Mouse (Mus musculus): ENCODE data around the gene Gxylt1. TPM values are rescaled to one million over a fixed set of nuclear protein-coding genes. Genes with fewer than 3 reads are reported as not detected.
"Not testable (repeated sequence)": the region's sequence is repeated elsewhere in the genome, so short reads cannot be mapped to it uniquely, and the experiment has no call there.

The Gxylt1 gene
- polyA plus RNA-seq, 1 experiment from 2014 or later: 21.7 TPM

DNA sequence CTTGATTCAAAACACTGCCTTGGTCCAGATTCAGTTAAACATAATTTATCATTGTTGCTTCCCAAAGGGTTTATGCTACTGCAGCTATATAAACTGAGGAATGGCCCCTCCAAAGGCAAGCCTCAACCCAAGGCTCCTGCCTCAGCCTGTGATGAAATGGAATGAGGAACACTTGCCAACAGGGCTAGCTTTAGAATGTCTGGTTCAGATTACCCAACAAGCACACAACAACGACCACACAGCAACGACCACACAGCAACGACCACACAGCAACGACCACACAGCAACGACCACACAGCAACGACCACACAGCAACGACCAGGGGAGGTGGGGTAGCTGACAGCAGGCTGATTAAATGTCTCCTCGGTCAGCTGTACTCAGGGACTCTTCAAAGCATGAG lies 15.0 kb downstream of the Gxylt1 start:
- DNase-seq (ENCODE audit: low spot score) (no peak), ATAC-seq (replicated peaks; ENCODE audit: low FRiP score) (no peak)
- Histone ChIP-seq H3K9ac (ENCODE audit: low read length) (no peak overlapping the region), H3K36me3 (ENCODE audit: control insufficient read depth, insufficient read depth, low read length) (no peaks in the 10 kb centered on the region; the same call in 1 of the 2 replicates), H3K4me2 (ENCODE audit: low read depth, low read length, severe bottlenecking) (no peak overlapping the region), H3K4me3 (ENCODE audit: low read depth, low read length) (no peak overlapping the region), H3K27me3 (ENCODE audit: control insufficient read depth, insufficient read depth, low read length) (no peaks in the 10 kb centered on the region), H3K9me3 (ENCODE audit: control insufficient read depth, low read length) (no peaks in the 10 kb centered on the region), H3K4me1 (replicated peaks; ENCODE audit: control insufficient read depth, insufficient read depth, low read length) (no peaks in the 10 kb centered on the region), H3K27ac (ENCODE audit: low read depth, low read length) (no peak overlapping the region)
- WGBS: 86% methylated on average over 8 of the region's 8 CpGs

DNA sequence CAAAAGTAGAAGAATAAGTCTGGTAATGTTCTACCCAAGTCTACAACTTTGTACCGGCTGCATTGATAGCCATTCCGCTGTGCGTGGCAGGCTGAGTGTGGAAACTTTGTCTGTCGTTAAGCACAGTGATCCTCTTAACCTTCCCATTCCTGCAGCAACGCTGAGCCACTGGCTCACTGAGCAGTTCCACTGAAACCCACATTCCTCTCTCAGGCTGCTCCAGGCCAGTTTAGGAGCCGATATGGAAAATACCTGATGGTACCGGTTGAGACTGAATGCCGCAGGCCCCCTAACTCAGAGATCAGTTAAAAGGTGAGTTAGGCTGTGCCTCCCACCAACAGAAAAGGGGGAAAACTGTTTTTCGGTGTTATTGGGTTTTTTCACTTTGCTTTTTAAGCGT lies 19.7 kb downstream of the Gxylt1 start:
- ATAC-seq (replicated peaks; ENCODE audit: low FRiP score): no peak
- H3K4me3 ChIP-seq (ENCODE audit: low read depth, low read length): no peak overlapping the region
- H3K27ac ChIP-seq (ENCODE audit: low read depth, low read length): no peak overlapping the region
- peaks cover 2% of the 10 kb centered on the region; the same call in 1 of the 2 replicates for H3K36me3 ChIP-seq (ENCODE audit: control insufficient read depth, insufficient read depth, low read length)
- H3K9ac ChIP-seq (ENCODE audit: low read length): no peak overlapping the region
- H3K4me1 ChIP-seq (replicated peaks; ENCODE audit: control insufficient read depth, insufficient read depth, low read length): no peaks in the 10 kb centered on the region
- 82% methylated on average over 10 of the region's 10 CpGs for WGBS
- H3K9me3 ChIP-seq (ENCODE audit: control insufficient read depth, low read length): no peaks in the 10 kb centered on the region
- no peak overlapping the region for H3K4me2 ChIP-seq (ENCODE audit: low read depth, low read length, severe bottlenecking)
- H3K27me3 ChIP-seq (ENCODE audit: control insufficient read depth, insufficient read depth, low read length): no peaks in the 10 kb centered on the region
- DNase-seq (ENCODE audit: low spot score): no peak

DNA sequence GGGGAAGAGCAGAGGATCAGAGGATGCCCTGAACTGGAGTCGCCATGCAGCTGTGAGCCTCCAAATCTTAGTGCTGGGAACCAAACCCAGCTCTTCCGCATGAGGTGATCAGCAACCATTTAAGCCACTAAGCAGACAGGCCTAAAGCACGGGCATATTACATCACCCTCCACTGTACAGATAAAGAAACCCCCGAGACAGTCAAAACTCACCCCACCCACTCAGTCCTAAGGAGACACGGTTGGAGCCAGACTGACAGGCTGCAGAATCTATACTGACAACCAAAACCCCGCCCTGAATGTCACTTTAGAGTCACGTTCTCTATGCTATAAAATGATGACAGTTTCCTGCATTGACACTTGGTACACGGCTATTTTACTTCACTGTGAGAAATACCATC lies 21.8 kb downstream of the Gxylt1 start:
- WGBS: 91% methylated on average over 8 of the region's 8 CpGs
- Histone ChIP-seq H3K9ac (ENCODE audit: low read length) (no peak overlapping the region), H3K4me2 (ENCODE audit: low read depth, low read length, severe bottlenecking) (no peak overlapping the region), H3K27ac (ENCODE audit: low read depth, low read length) (no peak overlapping the region), H3K4me1 (replicated peaks; ENCODE audit: control insufficient read depth, insufficient read depth, low read length) (no peaks in the 10 kb centered on the region), H3K27me3 (ENCODE audit: control insufficient read depth, insufficient read depth, low read length) (no peaks in the 10 kb centered on the region), H3K36me3 (ENCODE audit: control insufficient read depth, insufficient read depth, low read length) (peaks cover 2% of the 10 kb centered on the region; the same call in 1 of the 2 replicates), H3K4me3 (ENCODE audit: low read depth, low read length) (no peak overlapping the region), H3K9me3 (ENCODE audit: control insufficient read depth, low read length) (no peaks in the 10 kb centered on the region)
- ATAC-seq (replicated peaks; ENCODE audit: low FRiP score) (no peak), DNase-seq (ENCODE audit: low spot score) (no peak)

GRCm38 (mm10) chr15:93252396-93252795 lies 22.6 kb downstream of the Gxylt1 start:
- no peak for ATAC-seq (replicated peaks; ENCODE audit: low FRiP score)
- Histone ChIP-seq H3K27me3 (ENCODE audit: control insufficient read depth, insufficient read depth, low read length) (no peaks in the 10 kb centered on the region), H3K4me2 (ENCODE audit: low read depth, low read length, severe bottlenecking) (no peak overlapping the region), H3K36me3 (ENCODE audit: control insufficient read depth, insufficient read depth, low read length) (peaks cover 2% of the 10 kb centered on the region; the same call in 1 of the 2 replicates), H3K9ac (ENCODE audit: low read length) (no peak overlapping the region), H3K4me3 (ENCODE audit: low read depth, low read length) (no peak overlapping the region), H3K27ac (ENCODE audit: low read depth, low read length) (no peak overlapping the region), H3K9me3 (ENCODE audit: control insufficient read depth, low read length) (no peaks in the 10 kb centered on the region), H3K4me1 (replicated peaks; ENCODE audit: control insufficient read depth, insufficient read depth, low read length) (no peaks in the 10 kb centered on the region)
- WGBS: 89% methylated on average over 6 of the region's 6 CpGs
- no peak for DNase-seq (ENCODE audit: low spot score)

GRCm38 (mm10) chr15:93251553-93252250 lies 23.3 kb downstream of the Gxylt1 start:
- Histone ChIP-seq H3K4me3 (ENCODE audit: low read depth, low read length) (no peak overlapping the region), H3K27me3 (ENCODE audit: control insufficient read depth, insufficient read depth, low read length) (no peaks in the 10 kb centered on the region), H3K9ac (ENCODE audit: low read length) (no peak overlapping the region), H3K4me2 (ENCODE audit: low read depth, low read length, severe bottlenecking) (no peak overlapping the region), H3K9me3 (ENCODE audit: control insufficient read depth, low read length) (no peaks in the 10 kb centered on the region), H3K36me3 (ENCODE audit: control insufficient read depth, insufficient read depth, low read length) (peaks cover 2% of the 10 kb centered on the region; the same call in 1 of the 2 replicates), H3K4me1 (replicated peaks; ENCODE audit: control insufficient read depth, insufficient read depth, low read length) (no peaks in the 10 kb centered on the region), H3K27ac (ENCODE audit: low read depth, low read length) (no peak overlapping the region)
- WGBS: 81% methylated on average over 13 of the region's 13 CpGs
- DNase-seq (ENCODE audit: low spot score) (no peak), ATAC-seq (replicated peaks; ENCODE audit: low FRiP score) (no peak)

DNA sequence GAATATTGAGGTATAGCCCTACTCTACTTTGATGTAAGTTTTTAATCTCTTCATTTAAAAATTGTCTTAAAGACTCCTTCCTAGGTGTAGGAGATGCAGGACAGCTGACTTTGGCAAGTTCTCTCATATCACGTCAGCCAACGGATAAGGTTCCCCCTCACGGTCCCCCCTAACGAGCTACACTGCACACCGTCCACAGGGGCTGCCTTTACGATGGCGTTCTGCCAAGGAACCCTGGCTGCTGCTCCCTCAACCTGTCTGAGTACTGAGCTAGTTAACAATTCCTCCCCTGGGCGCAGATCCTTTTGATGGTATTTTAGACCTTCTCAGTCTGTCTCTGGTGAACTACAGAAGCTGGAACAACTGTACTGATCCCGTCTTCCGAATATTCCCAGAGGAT lies 31.8 kb downstream of the Gxylt1 start:
- Histone ChIP-seq H3K4me3 (ENCODE audit: low read depth, low read length) (no peak overlapping the region), H3K9ac (ENCODE audit: low read length) (no peak overlapping the region), H3K4me2 (ENCODE audit: low read depth, low read length, severe bottlenecking) (no peak overlapping the region), H3K4me1 (replicated peaks; ENCODE audit: control insufficient read depth, insufficient read depth, low read length) (no peaks in the 10 kb centered on the region), H3K27ac (ENCODE audit: low read depth, low read length) (no peak overlapping the region), H3K27me3 (ENCODE audit: control insufficient read depth, insufficient read depth, low read length) (no peaks in the 10 kb centered on the region), H3K36me3 (ENCODE audit: control insufficient read depth, insufficient read depth, low read length) (no peaks in the 10 kb centered on the region; the same call in 1 of the 2 replicates), H3K9me3 (ENCODE audit: control insufficient read depth, low read length) (no peaks in the 10 kb centered on the region)
- 87% methylated on average over 10 of the region's 10 CpGs for WGBS
- ATAC-seq (replicated peaks; ENCODE audit: low FRiP score): no peak
- no peak for DNase-seq (ENCODE audit: low spot score)

DNA sequence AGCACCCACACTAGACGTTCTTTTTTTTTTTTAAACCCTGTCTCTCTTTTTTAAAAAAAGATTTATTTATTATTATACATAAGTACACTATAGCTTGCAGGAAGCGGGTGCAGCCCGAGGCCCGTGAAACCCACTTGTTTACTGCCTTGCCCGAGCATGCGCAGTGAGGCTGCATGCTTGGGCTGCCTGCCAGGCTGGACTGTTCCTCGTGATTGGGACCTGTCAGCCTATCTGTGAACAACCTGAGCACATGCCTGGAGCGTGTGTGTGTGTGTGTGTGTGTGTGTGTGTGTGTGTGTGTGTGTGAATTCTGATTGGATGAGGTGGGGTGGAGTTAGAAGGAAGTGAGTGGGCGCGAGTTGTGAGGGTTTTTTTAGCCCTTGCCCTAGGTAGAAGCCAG lies 38.5 kb downstream of the Gxylt1 start:
- H3K9me3 ChIP-seq (ENCODE audit: control insufficient read depth, low read length); H3K4me2 ChIP-seq (ENCODE audit: low read depth, low read length, severe bottlenecking); H3K36me3 ChIP-seq (ENCODE audit: control insufficient read depth, insufficient read depth, low read length); DNase-seq (ENCODE audit: low spot score); H3K4me3 ChIP-seq (ENCODE audit: low read depth, low read length); ATAC-seq (replicated peaks; ENCODE audit: low FRiP score); H3K27ac ChIP-seq (ENCODE audit: low read depth, low read length); H3K27me3 ChIP-seq (ENCODE audit: control insufficient read depth, insufficient read depth, low read length); H3K9ac ChIP-seq (ENCODE audit: low read length); H3K4me1 ChIP-seq (replicated peaks; ENCODE audit: control insufficient read depth, insufficient read depth, low read length): not testable (repeated sequence)
- WGBS: 94% methylated on average over 10 of the region's 10 CpGs

DNA sequence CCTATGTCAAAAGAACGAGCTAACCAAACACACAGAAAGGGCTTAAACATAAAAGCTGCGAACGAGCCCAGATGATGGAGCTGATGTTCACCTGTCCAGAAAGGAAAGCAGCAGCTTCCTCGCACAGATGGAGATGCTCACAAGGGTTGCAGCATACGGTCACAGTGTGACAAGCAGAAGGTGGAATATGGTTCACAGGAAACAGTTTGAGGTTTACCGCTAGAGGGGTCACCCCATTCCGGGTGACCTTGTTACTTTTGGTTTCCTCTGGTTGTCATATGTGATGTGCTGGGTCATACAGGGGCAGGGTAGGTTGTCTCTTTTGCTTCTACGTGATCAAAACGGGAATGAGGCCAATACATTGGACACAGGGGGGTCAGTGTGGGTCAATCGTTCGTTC lies 46.0 kb downstream of the Gxylt1 start:
- no peaks in the 10 kb centered on the region for H3K9me3 ChIP-seq (ENCODE audit: control insufficient read depth, low read length)
- no peak for ATAC-seq (replicated peaks; ENCODE audit: low FRiP score)
- H3K27me3 ChIP-seq (ENCODE audit: control insufficient read depth, insufficient read depth, low read length): no peaks in the 10 kb centered on the region
- no peak overlapping the region for H3K27ac ChIP-seq (ENCODE audit: low read depth, low read length)
- H3K4me2 ChIP-seq (ENCODE audit: low read depth, low read length, severe bottlenecking): no peak overlapping the region
- no peak overlapping the region for H3K9ac ChIP-seq (ENCODE audit: low read length)
- no peaks in the 10 kb centered on the region for H3K4me1 ChIP-seq (replicated peaks; ENCODE audit: control insufficient read depth, insufficient read depth, low read length)
- WGBS: 88% methylated on average over 11 of the region's 11 CpGs
- H3K36me3 ChIP-seq (ENCODE audit: control insufficient read depth, insufficient read depth, low read length): no peaks in the 10 kb centered on the region
- H3K4me3 ChIP-seq (ENCODE audit: low read depth, low read length): no peak overlapping the region
- DNase-seq (ENCODE audit: low spot score): no peak

DNA sequence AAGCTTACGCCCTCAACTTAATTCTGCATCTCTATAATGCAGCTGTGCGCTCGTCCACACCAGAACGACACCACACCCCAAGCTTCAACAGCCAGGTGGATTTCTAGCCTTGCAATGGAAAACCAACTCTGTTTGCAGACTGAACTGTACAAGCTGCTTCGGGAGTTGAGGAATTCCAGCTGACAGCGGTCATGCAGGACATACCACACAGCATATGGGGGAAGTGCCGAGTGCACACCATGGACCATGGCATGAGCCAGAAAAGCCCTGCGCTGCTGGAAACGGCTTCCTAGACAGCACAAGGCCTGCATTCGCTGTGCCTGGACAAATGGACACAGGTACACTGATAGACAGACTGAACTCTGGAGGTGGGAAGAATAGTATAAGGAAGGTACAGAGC lies 46.6 kb downstream of the Gxylt1 start:
- H3K4me1 ChIP-seq (replicated peaks; ENCODE audit: control insufficient read depth, insufficient read depth, low read length): no peaks in the 10 kb centered on the region
- no peak for ATAC-seq (replicated peaks; ENCODE audit: low FRiP score)
- WGBS: 90% methylated on average over 10 of the region's 10 CpGs
- no peaks in the 10 kb centered on the region for H3K9me3 ChIP-seq (ENCODE audit: control insufficient read depth, low read length)
- no peak for DNase-seq (ENCODE audit: low spot score)
- H3K4me3 ChIP-seq (ENCODE audit: low read depth, low read length): no peak overlapping the region
- no peaks in the 10 kb centered on the region for H3K36me3 ChIP-seq (ENCODE audit: control insufficient read depth, insufficient read depth, low read length)
- H3K27me3 ChIP-seq (ENCODE audit: control insufficient read depth, insufficient read depth, low read length): no peaks in the 10 kb centered on the region
- no peak overlapping the region for H3K4me2 ChIP-seq (ENCODE audit: low read depth, low read length, severe bottlenecking)
- no peak overlapping the region for H3K9ac ChIP-seq (ENCODE audit: low read length)
- no peak overlapping the region for H3K27ac ChIP-seq (ENCODE audit: low read depth, low read length)
